Mouse (Mus musculus) testis, postnatal 10 days (tissue): Measurements from ENCODE around the gene Ccdc85c.
A peak's percentile ranks its signal among the peaks of the same experiment; 100 is the strongest.

Source experiments
- DNase-seq: peaks from one replicate; pipeline ENCODE4 v3.0.0; 2021; ENCODE audit warnings: low spot score

Gene Ccdc85c

GRCm38 (mm10) chr12:108274661-108275507 is at the start of gene Ccdc85c:
Gene Ccdc85c, minus strand, starts transcription at chr12:108275425.
- DNase-seq: peak; percentile 70

GRCm38 (mm10) chr12:108320096-108320495 is 44.9 kb upstream of the Ccdc85c start:
- no peak for DNase-seq

- no peak for DNase-seq
Measured at GRCm38 (mm10) chr12:108318499-108318898, 43.3 kb upstream of the Ccdc85c start.

GRCm38 (mm10) chr12:108317826-108318430 is 42.7 kb upstream of the Ccdc85c start:
- DNase-seq: no peak

GRCm38 (mm10) chr12:108317201-108317738 is 42.0 kb upstream of the Ccdc85c start:
- DNase-seq: no peak

GRCm38 (mm10) chr12:108316655-108317054 is 41.4 kb upstream of the Ccdc85c start:
- DNase-seq: no peak

GRCm38 (mm10) chr12:108315818-108316217 is 40.6 kb upstream of the Ccdc85c start:
- DNase-seq: no peak

- no peak for DNase-seq
Measured at GRCm38 (mm10) chr12:108313244-108313772, 38.1 kb upstream of the Ccdc85c start.

- DNase-seq: no peak
Measured at GRCm38 (mm10) chr12:108312432-108312851, 37.2 kb upstream of the Ccdc85c start.

- DNase-seq: no peak
Measured at GRCm38 (mm10) chr12:108311741-108312290, 36.6 kb upstream of the Ccdc85c start.

- DNase-seq: no peak
Measured at GRCm38 (mm10) chr12:108310456-108311027, 35.3 kb upstream of the Ccdc85c start.

- no peak for DNase-seq
Measured at GRCm38 (mm10) chr12:108310041-108310440, 34.8 kb upstream of the Ccdc85c start.

- no peak for DNase-seq
Measured at GRCm38 (mm10) chr12:108309116-108309794, 34.0 kb upstream of the Ccdc85c start.

- no peak for DNase-seq
Measured at GRCm38 (mm10) chr12:108308363-108308856, 33.2 kb upstream of the Ccdc85c start.

- peak; percentile 83 for DNase-seq
Measured at GRCm38 (mm10) chr12:108307553-108307952, 32.3 kb upstream of the Ccdc85c start.

GRCm38 (mm10) chr12:108305812-108306794 is 30.9 kb upstream of the Ccdc85c start, which contains the start of gene Hhipl1:
Gene Hhipl1, plus strand, starts transcription at chr12:108306270.
- peak; percentile 60 for DNase-seq

GRCm38 (mm10) chr12:108305172-108305571 is 29.9 kb upstream of the Ccdc85c start:
- no peak for DNase-seq

GRCm38 (mm10) chr12:108303778-108304365 is 28.6 kb upstream of the Ccdc85c start:
- DNase-seq: no peak

GRCm38 (mm10) chr12:108301006-108301405 is 25.8 kb upstream of the Ccdc85c start:
- no peak for DNase-seq

- DNase-seq: no peak
Measured at GRCm38 (mm10) chr12:108297033-108297432, 21.8 kb upstream of the Ccdc85c start.
